Mouse (Mus musculus) testis, postnatal 14 days (tissue): ENCODE data around the gene Gnai1.

Source experiments
- DNase-seq: peaks from one replicate; pipeline ENCODE4 v3.0.0; 2021; ENCODE audit warnings: low spot score

The Gnai1 gene

GRCm38 (mm10) chr5:18288079-18288478 lies 72.1 kb downstream of the Gnai1 start:
- DNase-seq, result no peak

- DNase-seq, result no peak
Measured at GRCm38 (mm10) chr5:18282095-18282494, 78.1 kb downstream of the Gnai1 start.

GRCm38 (mm10) chr5:18274352-18274940 lies 85.7 kb downstream of the Gnai1 start:
- DNase-seq, result no peak

GRCm38 (mm10) chr5:18273291-18274284 lies 86.6 kb downstream of the Gnai1 start:
- no peak for DNase-seq

GRCm38 (mm10) chr5:18250379-18251017 lies 109.7 kb downstream of the Gnai1 start:
- no peak for DNase-seq

GRCm38 (mm10) chr5:18249132-18249531 lies 111.0 kb downstream of the Gnai1 start:
- DNase-seq, result no peak

GRCm38 (mm10) chr5:18229396-18229795 lies 130.8 kb downstream of the Gnai1 start:
- DNase-seq, result no peak

- DNase-seq, result no peak
Measured at GRCm38 (mm10) chr5:18228866-18229265, 131.3 kb downstream of the Gnai1 start.

- no peak for DNase-seq
Measured at GRCm38 (mm10) chr5:18220873-18221272, 139.3 kb downstream of the Gnai1 start.

GRCm38 (mm10) chr5:18218292-18218691 lies 141.9 kb downstream of the Gnai1 start:
- no peak for DNase-seq

- DNase-seq, result no peak
Measured at GRCm38 (mm10) chr5:18217856-18218255, 142.3 kb downstream of the Gnai1 start.
